Mouse (Mus musculus): ENCODE results near the gene Me3. TPM values are rescaled to one million over a fixed set of nuclear protein-coding genes. Genes with fewer than 3 reads are reported as not detected.

Me3 gene
- polyA plus RNA-seq (2014; fragmentation: Illumina TruSeq; extraction: RNeasy Lipid Tissue Mini Kit (QIAGEN cat#74804)) = 19.5 TPM

GRCm38 (mm10) chr7:89632342-89633251 is at the start of gene Me3:
Gene Me3 (plus strand): TSS chr7:89632392.

GRCm38 (mm10) chr7:89903442-89904343 is 271.5 kb downstream of the Me3 start, which contains the start of gene Ccdc81:
Gene Ccdc81 (minus strand): TSS chr7:89903629.

Other genes with a start within 250 kb of the Me3 start
- gene Tmem135, start 228.2 kb upstream of the Me3 start, polyA plus RNA-seq (2014; fragmentation: Illumina TruSeq; extraction: RNeasy Lipid Tissue Mini Kit (QIAGEN cat#74804)) = 84.5 TPM
- gene Fzd4, start 228.0 kb upstream of the Me3 start, polyA plus RNA-seq (2014; fragmentation: Illumina TruSeq; extraction: RNeasy Lipid Tissue Mini Kit (QIAGEN cat#74804)) = 44.7 TPM
- gene Prss23, start 105.2 kb upstream of the Me3 start, polyA plus RNA-seq (2014; fragmentation: Illumina TruSeq; extraction: RNeasy Lipid Tissue Mini Kit (QIAGEN cat#74804)) = 324 TPM